Mouse (Mus musculus) subcutaneous adipose tissue, adult 2 months (tissue): Measurements from ENCODE around the gene Rer1. TPM values are rescaled to one million over a fixed set of nuclear protein-coding genes. Genes with fewer than 3 reads are reported as not detected.

ENCODE experiments used
- polyA plus RNA-seq: library from polyadenylated mRNA; depleted of rRNA; stranded (reverse); fragments of >200 nt; gene quantifications from 2 replicates; pipeline ENCODE4 v1.2.3, GENCODE M21; 2012; ENCODE audit warnings: low replicate concordance; rRNA removed

Rer1 gene
- 97.9 and 103 TPM in 2 replicates for polyA plus RNA-seq

DNA sequence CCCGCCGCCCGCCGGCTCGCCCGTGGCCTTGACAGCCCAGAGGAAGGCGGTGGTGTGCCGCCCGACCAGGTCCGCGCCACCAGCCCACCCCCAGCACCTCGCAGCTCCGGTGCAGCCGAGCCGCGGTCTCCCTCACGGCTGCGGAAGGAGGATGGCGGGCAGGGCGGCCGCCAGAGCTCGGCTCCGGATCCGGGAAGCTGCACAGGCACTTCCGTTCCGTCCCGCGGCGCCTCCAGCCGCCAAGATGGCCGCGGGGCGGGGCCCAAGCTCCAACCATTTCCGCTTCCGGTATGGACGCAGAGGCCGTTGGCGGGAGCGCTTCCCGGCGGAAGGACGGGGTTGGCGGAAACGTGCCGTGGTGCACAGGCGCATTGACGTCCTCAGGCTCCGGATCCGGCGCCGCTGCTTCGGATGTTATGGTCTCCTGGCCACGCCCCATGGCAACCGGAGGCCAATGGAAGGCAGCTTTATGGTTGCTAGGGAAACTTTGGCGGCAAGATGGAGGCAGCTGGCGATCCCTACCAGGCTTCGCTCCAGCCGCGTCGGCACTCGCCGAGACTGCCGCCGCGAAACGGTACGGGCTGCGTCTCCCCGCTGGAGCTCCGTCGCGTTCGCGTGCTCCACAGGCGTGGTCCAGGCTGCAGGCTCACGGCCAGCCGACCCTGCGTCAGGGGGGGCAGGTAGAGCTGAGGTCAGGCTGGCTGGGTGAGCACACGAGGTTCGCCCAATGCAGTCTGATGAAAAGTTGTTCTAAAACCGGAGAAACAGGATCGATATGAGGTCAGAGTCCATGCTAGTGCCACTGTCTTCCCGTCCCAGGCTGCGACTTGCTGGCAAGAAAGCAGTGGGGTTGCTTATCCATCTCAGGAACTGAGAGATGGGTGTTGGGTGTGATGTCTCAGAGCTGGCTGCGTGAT lies at the start of gene Rer1, which contains the start of gene Morn1:
Gene Rer1 (minus strand): TSS at position 275 of the 917 bp plus-strand sequence.
Gene Morn1 (plus strand): TSS at position 470 of the 917 bp plus-strand sequence.

GRCm38 (mm10) chr4:155066834-155067522 lies 19.2 kb downstream of the Rer1 start, which contains the start of gene Pex10:
Gene Pex10 (plus strand): TSS chr4:155067016.

DNA sequence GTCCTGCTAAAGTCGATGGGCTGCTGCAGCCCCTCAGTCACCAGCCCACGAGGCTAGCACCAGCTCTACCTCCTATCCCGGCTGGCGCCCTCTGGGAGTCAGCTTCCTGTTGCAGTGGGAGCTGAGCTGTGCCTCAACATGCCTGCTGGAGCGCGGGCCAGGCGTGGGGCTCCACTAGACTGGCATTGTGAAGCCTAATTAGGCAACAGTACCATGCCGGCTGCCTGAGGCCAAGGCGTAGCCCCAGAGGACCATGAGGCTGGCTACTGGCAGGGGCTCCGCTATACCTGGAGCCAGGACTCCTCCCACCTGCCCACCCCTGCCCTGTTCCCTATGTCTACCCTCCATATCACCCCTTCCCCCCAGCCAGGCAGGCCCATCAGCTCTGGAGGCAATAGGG lies 29.5 kb downstream of the Rer1 start, which contains the start of gene Plch2:
Gene Plch2 (minus strand): TSS at position 61 of the 400 bp plus-strand sequence.

Other genes starting within 250 kb of the Rer1 start
- gene Ttc34, start 248.9 kb downstream of the Rer1 start, polyA plus RNA-seq, result 0.14 TPM in 1 of 2 replicates, not detected in the other
- gene Mmel1, start 216.8 kb downstream of the Rer1 start, polyA plus RNA-seq, result 0.13 TPM in 1 of 2 replicates, not detected in the other
- 46.8 and 245 TPM in 2 replicates for gene Fam213b, start 187.2 kb downstream of the Rer1 start, polyA plus RNA-seq
- gene Tnfrsf14, start 157.8 kb downstream of the Rer1 start, polyA plus RNA-seq, result 28.7 and 46.5 TPM in 2 replicates
- 0.20 TPM in 1 of 2 replicates, not detected in the other for gene Hes5, start 125.5 kb downstream of the Rer1 start, polyA plus RNA-seq
- gene Pank4, start 122.3 kb downstream of the Rer1 start, polyA plus RNA-seq, result 39.2 and 64.0 TPM in 2 replicates
- 2.6 and 10.7 TPM in 2 replicates for gene Plch2, start 29.6 kb downstream of the Rer1 start, polyA plus RNA-seq
- 20.0 and 21.4 TPM in 2 replicates for gene Pex10, start 19.4 kb downstream of the Rer1 start, polyA plus RNA-seq
- 3.7 and 10.4 TPM in 2 replicates for gene Morn1, start 195 bp upstream of the Rer1 start, polyA plus RNA-seq
- 54.5 and 88.7 TPM in 2 replicates for gene Ski, start 136.2 kb upstream of the Rer1 start, polyA plus RNA-seq
- gene Faap20, start 163.4 kb upstream of the Rer1 start, polyA plus RNA-seq, result 71.5 and 99.0 TPM in 2 replicates